Mouse (Mus musculus) 416B (cell line): ENCODE results near the gene Eefsec.

Source experiments
- DNase-seq: peaks from one replicate; pipeline ENCODE4 v3.0.0; 2011; ENCODE audit warnings: low read depth

Gene Eefsec

GRCm38 (mm10) chr6:88262160-88262559, 184.2 kb downstream of the Eefsec start:
- DNase-seq: no peak

DNA sequence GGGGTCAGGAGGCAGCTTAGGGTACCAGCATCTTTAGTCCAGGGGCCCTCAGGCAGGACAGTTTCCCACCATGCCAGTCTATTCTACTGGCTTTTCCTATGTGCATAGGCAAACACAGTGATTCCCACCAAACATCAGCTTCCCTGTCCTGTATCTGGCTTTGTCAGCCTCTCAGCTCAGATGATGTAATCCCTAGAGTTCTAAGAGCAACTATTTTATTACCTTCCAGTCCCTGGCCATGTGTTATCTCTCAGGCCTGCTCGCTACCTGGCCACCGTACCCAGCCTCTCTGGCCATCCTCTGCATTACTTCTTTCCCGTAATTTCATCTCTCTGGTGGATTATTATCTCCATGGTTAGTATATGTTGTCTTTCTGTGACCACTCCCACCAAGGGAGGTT, 185.7 kb downstream of the Eefsec start:
- no peak for DNase-seq

GRCm38 (mm10) chr6:88259621-88260020, 186.7 kb downstream of the Eefsec start:
- DNase-seq: no peak

- DNase-seq: peak; percentile 26
Observed at GRCm38 (mm10) chr6:88255435-88255834, 190.9 kb downstream of the Eefsec start.

GRCm38 (mm10) chr6:88254082-88254481, 192.3 kb downstream of the Eefsec start:
- DNase-seq: peak; percentile 96

- peak; percentile 76 for DNase-seq
Observed at GRCm38 (mm10) chr6:88251798-88252478, 194.4 kb downstream of the Eefsec start.

- DNase-seq: no peak
Observed at GRCm38 (mm10) chr6:88251396-88251795, 194.9 kb downstream of the Eefsec start.

DNA sequence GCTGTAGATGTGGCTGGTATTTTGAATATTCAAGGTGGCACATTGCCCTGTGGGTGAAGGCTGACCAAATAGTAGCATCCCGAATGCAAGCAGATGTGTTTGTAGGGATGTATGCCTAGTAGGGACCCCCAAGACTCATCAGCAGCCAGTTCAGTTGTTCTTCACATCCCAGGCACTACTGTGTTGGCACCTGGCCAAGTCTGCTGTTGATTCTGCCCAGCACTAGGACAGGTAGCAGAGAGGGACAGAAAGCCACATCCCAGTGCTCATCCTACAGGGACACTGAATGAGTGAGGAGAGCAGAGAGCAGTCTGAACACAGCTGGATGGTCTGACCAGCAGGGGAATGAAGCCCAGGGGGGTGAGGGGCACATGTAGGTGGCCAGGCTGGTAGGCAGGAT, 197.1 kb downstream of the Eefsec start:
- DNase-seq: no peak

GRCm38 (mm10) chr6:88242604-88243003, 203.7 kb downstream of the Eefsec start:
- DNase-seq: no peak

DNA sequence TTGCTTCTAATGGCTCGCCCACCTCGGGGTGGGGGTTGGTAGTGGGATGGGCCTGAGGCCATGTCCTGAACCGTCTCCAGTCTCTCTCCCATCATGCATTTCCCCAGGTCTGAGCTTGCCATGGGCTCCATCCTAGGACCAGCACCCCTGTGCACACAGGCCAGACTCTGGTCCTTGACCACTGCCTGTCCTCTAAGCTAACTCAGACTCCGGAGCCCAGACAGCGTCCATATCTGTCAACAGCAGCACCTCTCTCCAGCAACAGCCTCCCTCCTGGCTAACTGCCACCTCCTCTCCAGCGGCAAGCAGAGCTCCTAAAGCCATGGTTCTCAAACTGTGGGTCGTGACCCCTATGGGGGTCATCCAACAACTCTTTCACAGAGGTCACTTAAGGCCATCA, 209.8 kb downstream of the Eefsec start:
- no peak for DNase-seq

GRCm38 (mm10) chr6:88235983-88236382, 210.4 kb downstream of the Eefsec start:
- no peak for DNase-seq

DNA sequence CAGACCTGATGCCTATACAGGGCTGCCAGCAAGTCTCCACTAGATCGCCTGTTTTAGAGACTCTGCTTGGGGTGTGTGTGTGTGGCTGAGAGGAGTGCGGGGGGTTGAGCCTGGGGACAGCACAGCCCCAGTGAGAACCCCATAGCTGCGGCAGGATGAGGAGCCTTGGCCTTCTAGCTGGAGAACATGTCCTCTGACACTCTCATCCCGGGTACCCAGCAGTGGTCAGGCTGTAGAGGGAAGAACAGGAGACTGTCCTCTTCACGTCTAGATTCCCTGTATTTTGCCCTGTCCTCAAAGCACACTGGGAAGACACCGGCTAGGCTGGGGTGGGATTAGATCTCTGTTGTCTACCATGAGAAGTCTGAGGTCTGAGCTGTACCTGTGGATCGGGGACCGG, 210.9 kb downstream of the Eefsec start:
- DNase-seq: no peak

GRCm38 (mm10) chr6:88233996-88234395, 212.3 kb downstream of the Eefsec start:
- no peak for DNase-seq

- DNase-seq: no peak
Observed at GRCm38 (mm10) chr6:88232221-88232620, 214.1 kb downstream of the Eefsec start.

GRCm38 (mm10) chr6:88231821-88232220, 214.5 kb downstream of the Eefsec start:
- no peak for DNase-seq

GRCm38 (mm10) chr6:88229221-88229620, 217.1 kb downstream of the Eefsec start:
- peak; percentile 90 for DNase-seq

DNA sequence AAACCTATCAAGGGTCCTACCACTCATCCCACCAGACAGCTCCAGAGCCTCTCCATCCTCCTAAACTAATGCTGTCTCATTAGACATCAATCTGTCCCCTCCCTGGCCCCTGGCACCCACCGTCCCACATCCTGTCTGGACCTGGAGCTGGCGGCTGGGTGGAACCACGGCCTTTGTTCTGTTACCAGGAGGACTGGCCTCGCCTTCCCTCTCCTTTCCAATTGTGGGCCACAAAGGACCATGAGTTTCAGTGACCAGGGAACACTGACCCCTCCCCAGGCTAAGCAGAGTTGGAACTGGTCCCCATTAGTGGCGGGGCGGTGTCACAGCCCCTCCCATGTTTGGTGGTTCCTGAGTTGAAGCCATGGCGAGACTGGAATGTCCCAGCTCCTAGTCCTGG, 218.8 kb downstream of the Eefsec start:
- DNase-seq: no peak

GRCm38 (mm10) chr6:88226570-88226994, 219.8 kb downstream of the Eefsec start:
- DNase-seq: no peak

GRCm38 (mm10) chr6:88221968-88222367, 224.4 kb downstream of the Eefsec start, which contains the start of gene Dnajb8:
Gene Dnajb8 (plus strand): TSS chr6:88222268.
- no peak for DNase-seq

DNA sequence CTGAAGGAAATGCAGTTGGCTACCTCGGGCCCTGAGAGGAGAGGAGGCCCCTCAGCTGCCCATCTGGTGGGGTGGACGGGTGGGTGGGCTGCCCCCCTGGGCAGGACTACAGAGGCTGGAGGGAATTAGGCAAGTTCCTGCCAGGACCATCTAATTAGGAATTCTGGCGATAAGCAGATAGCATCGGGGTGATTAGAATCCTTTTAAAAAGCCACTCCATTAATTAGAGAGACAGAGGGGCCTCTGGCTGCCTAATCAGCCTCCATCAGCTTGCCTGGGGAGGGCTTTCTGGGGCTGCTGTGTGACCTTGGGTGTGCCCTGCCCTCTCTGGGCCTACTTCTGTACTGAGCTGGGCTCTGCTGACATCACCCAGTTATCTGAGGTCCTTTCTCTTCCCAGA, 227.2 kb downstream of the Eefsec start:
- DNase-seq: no peak

DNA sequence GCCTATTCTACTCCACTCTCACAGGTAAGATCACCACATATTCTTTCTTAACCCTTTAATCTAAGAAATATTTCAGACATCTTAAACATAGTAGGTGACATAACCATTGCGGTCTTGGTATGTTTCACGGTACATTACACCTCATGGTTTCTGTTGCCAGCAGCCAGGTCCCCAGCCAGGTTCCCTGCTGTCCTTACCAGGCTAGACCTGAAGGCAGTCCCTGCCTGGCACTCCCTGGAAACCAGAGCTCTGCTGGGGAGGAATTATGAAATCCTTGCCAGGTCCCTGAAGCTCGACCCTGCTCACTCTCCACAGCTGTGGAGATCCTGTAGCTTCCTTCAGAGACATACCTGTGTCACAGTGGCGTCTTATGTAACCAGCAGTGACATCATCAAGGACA, 230.1 kb downstream of the Eefsec start:
- DNase-seq: no peak

- no peak for DNase-seq
Observed at GRCm38 (mm10) chr6:88215797-88216196, 230.5 kb downstream of the Eefsec start.

GRCm38 (mm10) chr6:88210182-88210581, 236.2 kb downstream of the Eefsec start:
- DNase-seq: no peak

DNA sequence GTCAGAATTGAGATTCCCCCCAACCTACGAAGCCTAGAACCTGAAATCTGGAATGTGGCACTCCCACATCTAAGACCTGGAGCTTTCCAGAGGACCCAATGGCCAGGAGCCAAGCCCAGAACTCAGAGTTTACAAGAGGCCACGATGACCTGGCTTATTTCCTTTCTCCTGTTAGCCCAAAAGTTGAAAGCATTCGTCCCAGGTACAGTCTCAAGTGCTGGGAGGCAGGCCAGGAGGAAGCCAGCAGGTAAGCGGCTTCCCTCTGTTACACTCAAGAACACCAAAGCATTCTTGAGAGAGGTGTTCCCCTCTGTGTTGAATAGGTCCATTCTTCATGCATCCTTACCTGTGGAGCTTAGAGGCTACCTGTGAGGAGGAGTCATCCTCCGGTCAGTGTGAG, 236.9 kb downstream of the Eefsec start:
- DNase-seq: no peak
